Mouse (Mus musculus) layer of hippocampus, adult 9-11 months (tissue): ENCODE measurements around the gene Neu2.

Experiments
- DNase-seq: peaks from one replicate; pipeline ENCODE4 v3.0.0; 2022

Gene Neu2

DNA sequence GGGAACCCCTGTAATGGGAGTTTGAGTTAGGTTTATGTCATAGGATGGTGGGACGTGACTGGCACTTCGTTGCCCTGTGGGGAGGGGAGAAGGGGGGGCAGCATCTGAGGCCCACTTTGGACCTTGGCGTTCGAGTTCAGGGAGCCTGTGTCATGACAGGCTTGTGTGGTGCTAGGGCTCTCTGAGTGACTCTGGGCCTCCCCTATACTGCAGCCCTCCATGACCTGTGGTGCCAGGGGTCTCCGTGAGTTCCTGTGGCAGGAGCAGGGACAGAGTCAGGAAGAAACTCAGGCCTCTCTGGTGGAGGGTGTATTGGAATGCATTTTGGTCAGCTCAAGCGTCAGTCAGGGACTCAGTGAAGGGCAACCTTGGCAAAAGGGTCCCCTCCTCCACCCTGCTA, 111.0 kb downstream of the Neu2 start:
- DNase-seq = no peak

- DNase-seq = no peak
Measured at GRCm38 (mm10) chr1:87621146-87621857, 111.6 kb downstream of the Neu2 start.

DNA sequence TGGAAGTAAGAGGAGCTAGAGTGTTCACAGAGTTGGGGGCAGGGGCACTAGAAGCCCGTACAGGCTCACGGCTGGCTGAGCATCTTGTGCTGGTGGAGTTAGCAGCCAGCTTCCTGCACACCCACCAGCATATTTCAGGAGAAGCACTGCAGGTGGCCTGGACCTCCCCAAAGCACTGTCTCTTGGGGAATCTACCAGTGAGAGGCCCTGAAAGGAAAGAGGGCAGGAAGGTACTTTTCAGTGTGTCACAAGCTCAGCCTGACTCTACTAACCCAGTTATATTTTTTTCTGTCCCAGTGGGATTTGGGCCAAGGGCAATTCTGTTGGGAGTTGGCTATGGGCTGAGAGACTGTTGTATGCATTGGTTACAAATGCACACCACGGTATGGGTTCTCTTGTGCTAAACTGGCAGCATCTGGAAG, 112.2 kb downstream of the Neu2 start:
- DNase-seq = no peak

DNA sequence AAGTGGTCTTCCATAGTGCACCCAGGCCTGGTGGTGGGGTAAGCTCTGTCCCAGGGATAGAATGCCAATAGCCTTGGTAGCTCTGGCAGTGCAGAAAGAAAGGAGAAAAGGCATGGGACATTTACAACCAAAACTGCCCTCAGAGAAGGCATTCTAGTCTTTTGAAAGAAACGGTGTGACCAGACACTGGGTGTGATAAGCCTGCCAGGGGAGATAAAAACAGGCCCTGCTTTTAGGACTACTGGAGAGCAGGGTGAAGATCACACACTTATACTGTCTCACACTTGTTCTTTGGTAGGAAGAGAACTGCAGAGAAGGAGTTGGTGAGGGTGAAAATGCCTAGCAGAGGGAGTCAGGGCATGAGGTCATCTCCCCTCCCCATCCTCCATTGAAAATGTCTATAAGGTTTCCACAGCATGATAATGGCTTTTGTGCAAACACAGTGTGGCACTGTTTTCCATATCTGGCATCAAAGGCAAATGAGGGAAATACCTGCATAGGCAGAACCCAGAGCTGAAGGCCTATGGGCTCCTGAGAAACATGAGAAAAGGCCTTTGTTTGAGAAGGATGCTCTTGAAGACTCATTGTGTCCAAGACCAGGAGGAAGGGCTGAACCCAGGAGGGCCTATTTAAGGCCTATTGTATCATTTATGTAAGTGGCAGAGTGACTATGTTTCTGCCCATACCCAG, 114.4 kb downstream of the Neu2 start:
- DNase-seq = no peak

- no peak for DNase-seq
Measured at GRCm38 (mm10) chr1:87624826-87625225, 115.1 kb downstream of the Neu2 start.

GRCm38 (mm10) chr1:87625254-87626025, 115.8 kb downstream of the Neu2 start:
- no peak for DNase-seq

DNA sequence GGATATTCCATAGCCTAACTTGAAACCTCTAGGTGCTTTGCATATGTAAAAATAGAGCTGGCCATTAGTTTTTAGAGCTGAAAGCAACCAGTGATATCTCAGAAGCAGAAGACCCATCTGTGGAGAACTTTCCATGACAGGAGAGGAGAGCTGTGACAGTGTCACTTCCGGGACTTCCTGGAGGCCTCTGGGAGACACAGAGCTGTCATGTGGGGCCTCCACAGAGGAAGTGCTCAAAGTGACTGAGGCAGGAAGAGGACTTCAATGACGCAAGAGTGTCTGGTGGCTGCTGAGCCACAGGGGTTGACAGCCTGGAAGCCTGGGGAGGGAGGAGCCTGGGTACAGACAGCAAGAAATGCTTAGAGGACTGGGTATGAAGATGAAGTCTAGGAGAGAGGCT, 116.7 kb downstream of the Neu2 start:
- peak; percentile 85 for DNase-seq

GRCm38 (mm10) chr1:87628085-87628484, 118.4 kb downstream of the Neu2 start:
- DNase-seq = no peak

GRCm38 (mm10) chr1:87631584-87631983, 121.9 kb downstream of the Neu2 start:
- DNase-seq = no peak

DNA sequence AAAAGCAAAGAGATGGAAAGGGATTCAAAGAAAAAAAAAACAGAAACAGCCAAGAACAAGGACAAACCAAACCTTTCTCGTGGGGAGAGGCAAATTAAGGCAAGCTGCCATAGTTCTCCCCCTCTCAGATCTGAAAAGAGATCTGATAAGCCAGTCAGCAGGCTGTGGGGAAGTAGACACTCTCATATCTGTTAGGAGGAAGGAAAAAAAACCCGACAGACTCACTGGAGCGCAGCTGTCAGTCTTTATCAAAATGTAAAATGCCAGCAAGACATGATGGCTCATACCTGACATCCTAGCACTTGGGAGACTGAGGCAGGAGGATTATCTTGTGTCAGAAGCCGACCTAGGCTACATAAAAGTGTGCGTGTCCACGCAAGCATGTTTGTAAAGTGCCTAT, 122.5 kb downstream of the Neu2 start:
- DNase-seq = no peak

- no peak for DNase-seq
Measured at GRCm38 (mm10) chr1:87636716-87637117, 127.0 kb downstream of the Neu2 start.

GRCm38 (mm10) chr1:87637121-87637877, 127.6 kb downstream of the Neu2 start:
- peak; percentile 48 for DNase-seq

DNA sequence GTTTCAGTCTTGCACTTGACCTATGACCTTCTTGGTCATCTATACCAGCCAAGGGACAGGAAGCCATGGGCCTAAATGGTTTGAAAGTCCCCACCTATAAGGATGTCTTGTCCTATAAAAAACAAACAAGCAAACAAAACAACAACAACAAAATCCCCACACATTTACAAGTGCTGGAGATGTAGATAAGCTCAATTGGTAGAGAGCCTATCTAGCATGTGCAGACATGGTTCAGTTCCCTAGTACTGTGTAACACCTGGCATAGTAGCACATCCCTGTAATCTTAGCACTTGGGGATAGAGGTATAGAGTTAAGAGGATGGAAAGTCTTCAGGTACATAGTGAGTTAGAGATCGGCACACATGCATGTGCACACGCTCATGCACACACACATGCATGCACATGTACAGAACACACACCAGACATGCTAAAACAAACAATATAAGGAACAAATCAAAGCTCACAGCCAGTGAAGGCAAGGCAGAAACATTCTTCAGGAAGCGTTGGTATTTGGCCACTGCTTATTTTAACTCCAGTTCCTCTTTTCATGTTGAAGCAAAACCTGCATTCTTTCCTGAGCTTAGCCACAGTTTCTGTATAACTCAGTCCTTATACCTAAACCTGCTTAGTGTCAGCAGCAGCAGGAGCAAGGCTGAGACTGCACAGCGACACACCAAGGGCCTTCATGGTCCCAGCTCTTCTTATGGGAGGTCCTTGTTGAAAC, 128.3 kb downstream of the Neu2 start:
- DNase-seq = peak; percentile 33

GRCm38 (mm10) chr1:87639724-87640123, 130.0 kb downstream of the Neu2 start:
- DNase-seq = no peak

- peak; percentile 88 for DNase-seq
Measured at GRCm38 (mm10) chr1:87640165-87640661, 130.5 kb downstream of the Neu2 start.

- DNase-seq = no peak
Measured at GRCm38 (mm10) chr1:87643016-87643415, 133.3 kb downstream of the Neu2 start.

GRCm38 (mm10) chr1:87645041-87645440, 135.4 kb downstream of the Neu2 start:
- DNase-seq = no peak

GRCm38 (mm10) chr1:87645748-87646147, 136.1 kb downstream of the Neu2 start:
- no peak for DNase-seq
